Mouse (Mus musculus) c-Kit-positive CD71-positive TER-119-negative erythroid progenitor cells, embryonic 14.5 days (primary cell): ENCODE data around the gene Hfe2.
"Not testable (repeated sequence)": the region's sequence is repeated elsewhere in the genome, so short reads cannot be mapped to it uniquely, and the experiment has no call there.

Source experiments
- DNase-seq: peaks from one replicate; pipeline ENCODE4 v3.0.0-alpha.2; 2013; ENCODE audit warnings: low read depth

Gene Hfe2

GRCm38 (mm10) chr3:96496620-96497275 lies 28.2 kb upstream of the Hfe2 start:
- not testable (repeated sequence) for DNase-seq

- no peak for DNase-seq
These were observed 27.4 kb upstream of the Hfe2 start for GRCm38 (mm10) chr3:96497451-96498028.

GRCm38 (mm10) chr3:96498476-96499245 lies 26.3 kb upstream of the Hfe2 start:
- DNase-seq = no peak

GRCm38 (mm10) chr3:96499481-96500288 lies 25.3 kb upstream of the Hfe2 start:
- no peak for DNase-seq

GRCm38 (mm10) chr3:96500289-96500621 lies 24.7 kb upstream of the Hfe2 start:
- DNase-seq = peak; percentile 85

- peak; percentile 74 for DNase-seq
These were observed 24.2 kb upstream of the Hfe2 start for GRCm38 (mm10) chr3:96500691-96501265.

GRCm38 (mm10) chr3:96501391-96502115 lies 23.4 kb upstream of the Hfe2 start:
- peak; percentile 86 for DNase-seq

GRCm38 (mm10) chr3:96502181-96503082 lies 22.5 kb upstream of the Hfe2 start:
- DNase-seq = no peak

- peak; percentile 87 for DNase-seq
These were observed 21.9 kb upstream of the Hfe2 start for GRCm38 (mm10) chr3:96503083-96503450.

GRCm38 (mm10) chr3:96503946-96504345 lies 21.0 kb upstream of the Hfe2 start:
- no peak for DNase-seq

- no peak for DNase-seq
These were observed 20.0 kb upstream of the Hfe2 start for GRCm38 (mm10) chr3:96504931-96505330.

GRCm38 (mm10) chr3:96506396-96507047 lies 18.4 kb upstream of the Hfe2 start:
- DNase-seq = no peak

- DNase-seq = not testable (repeated sequence)
These were observed 17.0 kb upstream of the Hfe2 start for GRCm38 (mm10) chr3:96507966-96508365.

- no peak for DNase-seq
These were observed 4.8 kb upstream of the Hfe2 start for GRCm38 (mm10) chr3:96520171-96520570.

- DNase-seq = peak; percentile 32
These were observed 2.8 kb upstream of the Hfe2 start for GRCm38 (mm10) chr3:96522149-96522548.

- no peak for DNase-seq
These were observed 753 bp upstream of the Hfe2 start for GRCm38 (mm10) chr3:96524028-96524810.

GRCm38 (mm10) chr3:96526013-96526762 lies 1.2 kb downstream of the Hfe2 start:
- DNase-seq = no peak

GRCm38 (mm10) chr3:96526864-96527542 lies 2.0 kb downstream of the Hfe2 start:
- no peak for DNase-seq
